Mouse (Mus musculus) kidney, adult 2 months (tissue): ENCODE results near the gene Maff. TPM values are rescaled to one million over a fixed set of nuclear protein-coding genes. Genes with fewer than 3 reads are reported as not detected.

ENCODE experiments used
- DNase-seq: peaks from one replicate; pipeline ENCODE4 v3.0.0; 2021
- H3K27ac ChIP-seq: fragments of 200-500 bp; 2 replicates; pipeline ENCODE4 v1.5.1; 2012; ENCODE audit warnings: low read depth, low read length, control low read depth, inconsistent platforms; ENCODE audit not compliant: insufficient read depth
- H3K27me3 ChIP-seq: fragments of 200-500 bp; replicated peaks from 2 replicates; pipeline ENCODE4 v1.6.1; 2012; ENCODE audit warnings: mild to moderate bottlenecking, moderate library complexity, low read length, inconsistent platforms; ENCODE audit not compliant: control insufficient read depth, insufficient read depth
- H3K36me3 ChIP-seq: fragments of 200-500 bp; 2 replicates; pipeline ENCODE4 v1.6.1; 2012; ENCODE audit warnings: mild to moderate bottlenecking, moderate library complexity, low read length, inconsistent platforms; ENCODE audit not compliant: control insufficient read depth, insufficient read depth
- H3K4me1 ChIP-seq: fragments of 200-500 bp; 2 replicates; pipeline ENCODE4 v1.6.1; 2011; ENCODE audit warnings: low read length; ENCODE audit not compliant: control insufficient read depth, insufficient read depth
- H3K4me3 ChIP-seq: fragments of 200-500 bp; 2 replicates; pipeline ENCODE4 v1.5.1; 2011; ENCODE audit warnings: mild to moderate bottlenecking, low read depth, low read length, control low read depth; ENCODE audit not compliant: insufficient read depth
- CTCF ChIP-seq: fragments of 200-500 bp; conservative IDR thresholded peaks from 2 replicates; pipeline ENCODE4 v1.5.1; 2011; ENCODE audit warnings: low read depth, mild to moderate bottlenecking, control low read depth, low read length, moderate library complexity, mixed read lengths; ENCODE audit not compliant: insufficient read depth, insufficient read length
- POLR2A ChIP-seq: fragments of 200-500 bp; IDR thresholded peaks from one replicate; pipeline ENCODE4 v1.6.1; 2011; ENCODE audit warnings: low read depth, low read length, control low read depth
- WGBS: fragments of 180-500 bp; shearing (Covaris S2); methylation state at CpG from one replicate; pipeline ENCODE4 v1.1.7; 2018; 5-methylcytosine and 5-hydroxymethylcytosine counted together
- polyA plus RNA-seq: library from polyadenylated mRNA; depleted of rRNA; stranded (reverse); fragments of >200 nt; gene quantifications from 2 replicates; pipeline ENCODE4 v1.2.3, GENCODE M21; 2012

Maff gene
- polyA plus RNA-seq, 1 experiment, result 1.3 TPM

- peaks cover 7% of the 10 kb centered on the region for H3K4me1 ChIP-seq
- H3K27ac ChIP-seq, result no peak overlapping the region; the same call in 1 of the 2 replicates
- no peaks in the 10 kb centered on the region for H3K27me3 ChIP-seq
- peak overlapping the region; percentile 65 for H3K4me3 ChIP-seq
- peak; percentile 77 for DNase-seq
- under 1% methylated on average over 39 of the region's 46 CpGs for WGBS
- TF ChIP-seq POLR2A (no peak), CTCF (peak; percentile 51)
- H3K36me3 ChIP-seq, result no peaks in the 10 kb centered on the region
Observed at GRCm38 (mm10) chr15:79347845-79348506, 1.6 kb downstream of the Maff start.

- no peak for DNase-seq
- peak overlapping the region; percentile 65; the same call in 1 of the 2 replicates for H3K4me3 ChIP-seq
- no peak overlapping the region for H3K27ac ChIP-seq
- 61% methylated on average over 8 of the region's 8 CpGs for WGBS
- no peaks in the 10 kb centered on the region for H3K36me3 ChIP-seq
- no peaks in the 10 kb centered on the region for H3K27me3 ChIP-seq
- peaks cover 7% of the 10 kb centered on the region for H3K4me1 ChIP-seq
- TF ChIP-seq CTCF, result no peak
- no peak for TF ChIP-seq POLR2A
Observed at GRCm38 (mm10) chr15:79348651-79349050, 2.2 kb downstream of the Maff start.

GRCm38 (mm10) chr15:79350866-79351265 lies 4.4 kb downstream of the Maff start:
- Histone ChIP-seq H3K36me3 (no peaks in the 10 kb centered on the region), H3K4me3 (no peak overlapping the region), H3K27ac (no peak overlapping the region), H3K4me1 (peaks cover 7% of the 10 kb centered on the region), H3K27me3 (no peaks in the 10 kb centered on the region)
- WGBS, result 93% methylated on average over 4 of the region's 4 CpGs
- DNase-seq, result no peak
- TF ChIP-seq POLR2A (no peak), CTCF (no peak)

GRCm38 (mm10) chr15:79351331-79351767 lies 4.9 kb downstream of the Maff start:
- Histone ChIP-seq H3K4me3 (no peak overlapping the region), H3K4me1 (peaks cover 7% of the 10 kb centered on the region), H3K27me3 (no peaks in the 10 kb centered on the region), H3K27ac (no peak overlapping the region), H3K36me3 (no peaks in the 10 kb centered on the region)
- 40% methylated on average over 15 of the region's 15 CpGs for WGBS
- DNase-seq, result peak; percentile 80
- no peak for TF ChIP-seq POLR2A

- H3K27me3 ChIP-seq, result no peaks in the 10 kb centered on the region
- WGBS, result 82% methylated on average over 6 of the region's 6 CpGs
- no peak for TF ChIP-seq POLR2A
- TF ChIP-seq CTCF, result no peak
- no peaks in the 10 kb centered on the region for H3K36me3 ChIP-seq
- H3K4me1 ChIP-seq, result peaks cover 15% of the 10 kb centered on the region
- no peak overlapping the region for H3K27ac ChIP-seq
- no peak overlapping the region for H3K4me3 ChIP-seq
- DNase-seq, result no peak
Observed at GRCm38 (mm10) chr15:79352479-79352878, 6.1 kb downstream of the Maff start.

- Histone ChIP-seq H3K4me3 (no peak overlapping the region), H3K27me3 (no peaks in the 10 kb centered on the region), H3K27ac (no peak overlapping the region), H3K36me3 (no peaks in the 10 kb centered on the region), H3K4me1 (peaks cover 11% of the 10 kb centered on the region; the same call in 1 of the 2 replicates)
- TF ChIP-seq CTCF (no peak), POLR2A (no peak)
- no peak for DNase-seq
- 93% methylated on average over 5 of the region's 5 CpGs for WGBS
Observed at GRCm38 (mm10) chr15:79353690-79354305, 7.4 kb downstream of the Maff start.

- H3K27me3 ChIP-seq, result no peaks in the 10 kb centered on the region
- peaks cover 11% of the 10 kb centered on the region; the same call in 1 of the 2 replicates for H3K4me1 ChIP-seq
- DNase-seq, result no peak
Observed at GRCm38 (mm10) chr15:79354619-79355018, 8.2 kb downstream of the Maff start.

More at GRCm38 (mm10) chr15:79354619-79355018, 8.2 kb downstream of the Maff start:
- no peaks in the 10 kb centered on the region for H3K36me3 ChIP-seq
- no peak overlapping the region for H3K27ac ChIP-seq
- TF ChIP-seq CTCF (no peak), POLR2A (no peak)
- WGBS, result 74% methylated on average over 4 of the region's 4 CpGs
- no peak overlapping the region for H3K4me3 ChIP-seq
